Mouse (Mus musculus): ENCODE data around the gene Gnat2. TPM values are rescaled to one million over a fixed set of nuclear protein-coding genes. Genes with fewer than 3 reads are reported as not detected.

Gnat2 gene
- polyA plus RNA-seq, 1 experiment from 2014 or later = 3.3 TPM

DNA sequence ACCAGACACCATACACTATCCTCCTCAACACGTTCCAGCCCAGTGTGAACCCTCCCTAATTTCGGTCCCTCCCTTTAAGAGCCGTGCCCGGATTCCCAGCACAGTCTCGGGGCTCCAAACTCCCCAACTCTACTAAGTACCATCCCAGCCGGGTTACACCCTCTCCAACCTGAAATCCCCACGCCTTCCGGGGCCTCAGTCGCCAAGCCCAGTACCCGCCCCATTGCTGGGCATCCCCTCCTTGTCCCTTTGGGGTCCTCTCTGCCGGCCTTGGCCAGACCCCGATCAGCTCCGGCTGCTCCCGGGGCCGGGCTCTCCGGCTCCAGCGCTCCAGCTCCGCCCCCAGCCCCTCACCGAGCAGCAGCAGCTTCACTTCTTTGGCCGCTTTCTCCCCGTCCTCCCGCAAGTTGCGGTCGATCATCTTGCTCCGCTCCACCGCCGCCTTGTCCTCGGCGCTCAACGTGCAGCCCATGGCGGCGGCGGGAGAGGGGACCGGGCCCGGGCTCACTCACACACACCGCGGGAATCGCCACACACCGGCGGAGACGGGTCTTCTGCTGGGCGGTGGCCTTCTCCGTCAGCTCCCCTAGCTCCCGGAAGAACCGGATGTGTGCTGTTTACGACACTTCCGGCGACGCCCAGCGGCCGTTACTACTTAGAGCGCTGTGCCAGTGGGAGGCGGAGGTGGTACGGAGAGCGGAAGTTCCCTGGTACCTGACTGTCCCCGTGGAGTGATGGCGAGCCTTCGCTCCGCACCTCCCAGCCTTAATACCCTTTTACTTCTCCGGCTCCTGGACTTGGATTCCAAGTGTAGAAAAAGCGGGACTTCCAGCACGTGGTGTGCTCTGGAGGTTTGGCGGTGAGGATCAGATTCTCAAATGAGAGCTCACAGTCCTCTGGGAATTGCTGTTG lies 53.2 kb downstream of the Gnat2 start, which contains the start of gene Gnai3:
TSS of gene Gnai3 (minus strand) at position 613 of the 912 bp plus-strand sequence.
- Histone ChIP-seq H3K9ac (peak within 1 kb of the TSS; percentile 96), H3K27me3 (replicated peaks) (no peaks in the 10 kb centered on the region), H3K4me1 (peaks cover 52% of the 10 kb centered on the region), H3K27ac (peak within 1 kb of the TSS; percentile 98), H3K36me3 (peaks cover 16% of the 10 kb centered on the region), H3K4me2 (peak within 1 kb of the TSS; percentile 79), H3K9me3 (replicated peaks) (no peaks in the 10 kb centered on the region), H3K4me3 (peak within 1 kb of the TSS; percentile 97)
- under 1% methylated on average over 63 of the region's 63 CpGs for WGBS (ENCODE audit: insufficient replicate concordance)
- peak; percentile 95 for ATAC-seq

DNA sequence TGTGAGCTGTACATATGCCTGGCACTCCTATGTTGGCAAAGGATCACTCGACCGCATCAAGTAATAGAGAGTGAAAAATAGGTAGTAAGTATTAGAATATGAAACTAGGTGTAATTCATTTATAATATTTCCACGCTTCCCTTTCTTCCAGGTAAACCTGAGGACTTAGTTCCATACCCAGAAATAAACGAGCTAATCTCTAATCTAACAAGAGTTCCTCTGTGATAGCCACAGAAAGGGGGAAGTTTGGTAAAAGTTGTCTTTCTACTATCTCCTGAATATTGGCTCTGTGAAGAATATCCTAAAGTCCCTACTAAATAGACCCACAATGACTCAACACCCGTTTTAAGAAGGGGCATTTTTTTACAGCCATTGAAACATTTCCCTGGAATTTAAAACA lies 54.1 kb downstream of the Gnat2 start:
- WGBS (ENCODE audit: insufficient replicate concordance) = 31% methylated on average over 5 of the region's 5 CpGs
- Histone ChIP-seq H3K4me3 (peak overlapping the region; percentile 97), H3K27ac (peak overlapping the region; percentile 98), H3K9ac (peak overlapping the region; percentile 96), H3K36me3 (peaks cover 11% of the 10 kb centered on the region), H3K9me3 (replicated peaks) (no peaks in the 10 kb centered on the region), H3K27me3 (replicated peaks) (no peaks in the 10 kb centered on the region), H3K4me1 (peaks cover 52% of the 10 kb centered on the region), H3K4me2 (peak overlapping the region; percentile 79)
- ATAC-seq = no peak

- ATAC-seq = peak; percentile 42; the same call in 1 of the 2 replicates
- H3K4me1 ChIP-seq = peaks cover 43% of the 10 kb centered on the region
- H3K9ac ChIP-seq = no peak overlapping the region
- H3K4me3 ChIP-seq = no peak overlapping the region
- peak overlapping the region; percentile 79 for H3K4me2 ChIP-seq
- WGBS (ENCODE audit: insufficient replicate concordance) = 60% methylated on average over 11 of the region's 11 CpGs
- H3K27me3 ChIP-seq (replicated peaks) = no peaks in the 10 kb centered on the region
- H3K27ac ChIP-seq = peak overlapping the region; percentile 52
- peaks cover 6% of the 10 kb centered on the region for H3K36me3 ChIP-seq
- H3K9me3 ChIP-seq (replicated peaks) = no peaks in the 10 kb centered on the region
Observed at GRCm38 (mm10) chr3:108147386-108148235, 55.0 kb downstream of the Gnat2 start.

Other genes starting within 250 kb of the Gnat2 start
- gene Eps8l3, start 215.6 kb upstream of the Gnat2 start, polyA plus RNA-seq (2016; fragmentation: Nextera tagmentation; extraction: Ambion mirVana) = not detected in 2 replicates
- gene Gstm5, start 197.0 kb upstream of the Gnat2 start, polyA plus RNA-seq (2016; fragmentation: Nextera tagmentation; extraction: Ambion mirVana) = 121 and 124 TPM in 2 replicates
- gene Gstm7, start 161.0 kb upstream of the Gnat2 start, polyA plus RNA-seq (2016; fragmentation: Nextera tagmentation; extraction: Ambion mirVana) = 8.1 and 8.9 TPM in 2 replicates
- 7.1 and 7.5 TPM in 2 replicates for gene Gstm6, start 149.0 kb upstream of the Gnat2 start, polyA plus RNA-seq (2016; fragmentation: Nextera tagmentation; extraction: Ambion mirVana)
- gene Gstm3, start 123.5 kb upstream of the Gnat2 start, polyA plus RNA-seq (2016; fragmentation: Nextera tagmentation; extraction: Ambion mirVana) = 7.9 and 10.0 TPM in 2 replicates
- gene Gstm2, start 106.3 kb upstream of the Gnat2 start, polyA plus RNA-seq (2016; fragmentation: Nextera tagmentation; extraction: Ambion mirVana) = 7.6 and 7.8 TPM in 2 replicates
- 228 and 237 TPM in 2 replicates for gene Gstm1, start 74.8 kb upstream of the Gnat2 start, polyA plus RNA-seq (2016; fragmentation: Nextera tagmentation; extraction: Ambion mirVana)
- 16.2 and 16.6 TPM in 2 replicates for gene Gstm4, start 47.9 kb upstream of the Gnat2 start, polyA plus RNA-seq (2016; fragmentation: Nextera tagmentation; extraction: Ambion mirVana)
- gene Ampd2, start 6.1 kb upstream of the Gnat2 start, polyA plus RNA-seq (2016; fragmentation: Nextera tagmentation; extraction: Ambion mirVana) = 77.4 and 80.6 TPM in 2 replicates
- gene Gnai3, start 53.4 kb downstream of the Gnat2 start, polyA plus RNA-seq (2016; fragmentation: Nextera tagmentation; extraction: Ambion mirVana) = 89.0 and 91.7 TPM in 2 replicates
- 0.04 TPM in 1 of 2 replicates, not detected in the other for gene Gpr61, start 62.1 kb downstream of the Gnat2 start, polyA plus RNA-seq (2016; fragmentation: Nextera tagmentation; extraction: Ambion mirVana)
- 1.1 and 1.2 TPM in 2 replicates for gene Amigo1, start 93.5 kb downstream of the Gnat2 start, polyA plus RNA-seq (2016; fragmentation: Nextera tagmentation; extraction: Ambion mirVana)
- 2.8 TPM in 2 replicates for gene Cyb561d1, start 108.4 kb downstream of the Gnat2 start, polyA plus RNA-seq (2016; fragmentation: Nextera tagmentation; extraction: Ambion mirVana)
- 4.5 and 4.9 TPM in 2 replicates for gene Atxn7l2, start 118.1 kb downstream of the Gnat2 start, polyA plus RNA-seq (2016; fragmentation: Nextera tagmentation; extraction: Ambion mirVana)
- gene Sypl2, start 133.9 kb downstream of the Gnat2 start, polyA plus RNA-seq (2016; fragmentation: Nextera tagmentation; extraction: Ambion mirVana) = 0.12 and 0.14 TPM in 2 replicates
- gene Psma5, start 164.1 kb downstream of the Gnat2 start, polyA plus RNA-seq (2016; fragmentation: Nextera tagmentation; extraction: Ambion mirVana) = 213 and 222 TPM in 2 replicates
- gene Sort1, start 191.3 kb downstream of the Gnat2 start, polyA plus RNA-seq (2016; fragmentation: Nextera tagmentation; extraction: Ambion mirVana) = 6.5 and 6.9 TPM in 2 replicates

Measured in liver, embryonic 12.5 days (tissue).